Mouse (Mus musculus) fibroblast of lung, adult 2 months (primary cell): ENCODE data around the gene Traf3ip2.

ENCODE experiments used
- DNase-seq: peaks from one replicate; pipeline ENCODE4 v3.0.0-alpha.2; 2011; ENCODE audit warnings: low read depth

Gene Traf3ip2

DNA sequence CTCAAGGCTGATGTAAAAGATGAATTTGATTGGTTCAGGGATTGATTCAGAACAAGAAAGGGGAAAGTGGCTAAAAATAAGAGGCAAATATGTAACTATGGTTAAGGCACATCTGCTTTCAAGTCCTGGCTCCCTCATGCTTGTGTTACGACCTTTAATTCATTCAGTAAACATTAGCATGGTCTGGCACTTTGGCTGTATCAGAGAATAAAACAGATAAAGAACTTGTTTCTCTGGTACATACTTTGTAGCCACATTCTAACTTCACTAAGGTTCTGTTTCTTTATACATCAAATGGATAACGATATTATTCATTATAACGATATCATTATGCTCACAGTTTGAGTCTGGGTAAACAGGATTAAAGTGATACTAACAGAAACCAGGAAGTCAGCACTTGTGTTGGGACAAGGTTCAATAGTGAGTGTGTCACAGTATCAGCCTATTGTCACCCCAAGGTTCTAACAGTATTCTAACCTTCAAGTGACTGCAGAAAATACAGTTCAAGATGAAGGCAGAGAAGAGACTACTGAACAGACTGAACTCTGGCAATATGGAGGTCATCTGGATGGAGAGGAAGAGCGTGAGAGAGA, 65.6 kb downstream of the Traf3ip2 start:
- DNase-seq, result no peak

DNA sequence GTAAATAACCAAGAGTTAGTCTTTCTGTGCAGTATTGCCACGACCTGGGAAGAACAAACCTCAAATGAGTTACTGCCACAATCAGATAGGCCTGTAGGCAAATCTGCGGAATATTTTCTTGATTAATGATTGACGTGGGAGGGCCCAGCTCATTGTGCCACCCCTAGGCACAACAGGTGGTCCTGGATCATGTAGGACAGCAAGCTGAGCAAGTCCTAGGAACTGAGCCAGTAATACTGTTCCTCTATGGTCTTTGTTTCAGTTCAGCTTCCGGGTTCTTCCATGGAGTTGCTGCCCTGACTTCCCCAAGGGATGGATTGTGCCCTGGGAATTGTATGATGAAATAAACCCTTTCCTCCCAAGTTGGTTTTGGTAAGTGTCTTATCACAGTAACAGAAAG, 68.3 kb downstream of the Traf3ip2 start:
- no peak for DNase-seq

DNA sequence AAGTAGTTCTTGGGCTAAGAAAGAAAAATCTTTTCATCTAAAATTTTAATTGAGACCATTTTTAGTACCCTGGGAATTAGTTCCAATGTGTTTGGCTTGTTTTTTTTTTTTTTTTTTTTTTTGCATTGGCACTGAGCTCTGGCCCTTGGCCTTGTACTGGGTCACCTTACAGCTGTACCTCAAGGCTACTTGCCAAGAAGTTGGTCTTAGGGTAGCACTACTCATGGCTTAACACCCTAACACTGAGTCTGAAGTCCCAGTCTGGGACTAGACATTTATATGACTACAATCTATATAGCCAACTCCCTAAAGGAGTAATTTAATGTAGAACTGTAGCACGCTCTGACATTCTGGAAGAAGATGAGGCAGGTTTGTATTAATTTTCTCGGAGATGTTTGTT, 69.8 kb downstream of the Traf3ip2 start:
- DNase-seq, result no peak

- DNase-seq, result no peak
Observed at GRCm38 (mm10) chr10:39683481-39683880, 70.7 kb downstream of the Traf3ip2 start.

GRCm38 (mm10) chr10:39686811-39687210, 74.1 kb downstream of the Traf3ip2 start:
- DNase-seq, result no peak

GRCm38 (mm10) chr10:39687851-39688250, 75.1 kb downstream of the Traf3ip2 start:
- DNase-seq, result no peak

- DNase-seq, result no peak
Observed at GRCm38 (mm10) chr10:39691351-39692064, 78.8 kb downstream of the Traf3ip2 start.

DNA sequence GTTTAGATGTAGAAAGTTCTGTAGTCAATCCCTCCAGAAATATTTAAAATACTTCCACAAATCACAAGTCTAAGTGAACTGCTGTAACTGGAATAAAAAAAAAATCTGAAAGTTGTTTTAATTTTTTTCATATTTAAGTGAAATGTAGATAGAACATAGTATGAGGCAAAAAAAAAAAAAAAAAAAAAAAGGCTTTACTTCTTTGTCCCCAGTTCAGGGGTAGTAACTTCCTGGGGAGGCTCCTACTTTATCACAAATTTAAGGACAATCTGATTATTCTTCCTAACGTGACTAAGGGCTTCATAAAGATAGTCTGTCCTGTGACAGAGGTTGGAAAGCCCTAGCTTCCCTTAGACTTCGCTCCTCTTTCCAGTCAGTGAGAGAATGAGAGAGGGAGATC, 79.4 kb downstream of the Traf3ip2 start:
- DNase-seq, result no peak
